Mouse (Mus musculus) heart, postnatal 36 days (tissue): ENCODE measurements at regions not wholly inside any gene's neighbourhood (a gene's known extent, or its start where the extent isn't known, plus 50 kb on each side); places are given as distances from the start of the nearest gene placed in this dataset.

Experiments
- DNase-seq, 2 experiments: peaks; one replicate each; pipeline ENCODE4 v3.0.0; 2021 to 2022
- intact Hi-C: fragments of 180-260 bp; cut with DNase I; formaldehyde crosslinking; loops from one replicate; pipeline ENCODE4 v1.15.1; 2025

- intact Hi-C loops = no loop called here
- no peak for DNase-seq
Observed at GRCm38 (mm10) chr6:88964071-88964470, 62.0 kb downstream of the Tpra1 start.

DNA sequence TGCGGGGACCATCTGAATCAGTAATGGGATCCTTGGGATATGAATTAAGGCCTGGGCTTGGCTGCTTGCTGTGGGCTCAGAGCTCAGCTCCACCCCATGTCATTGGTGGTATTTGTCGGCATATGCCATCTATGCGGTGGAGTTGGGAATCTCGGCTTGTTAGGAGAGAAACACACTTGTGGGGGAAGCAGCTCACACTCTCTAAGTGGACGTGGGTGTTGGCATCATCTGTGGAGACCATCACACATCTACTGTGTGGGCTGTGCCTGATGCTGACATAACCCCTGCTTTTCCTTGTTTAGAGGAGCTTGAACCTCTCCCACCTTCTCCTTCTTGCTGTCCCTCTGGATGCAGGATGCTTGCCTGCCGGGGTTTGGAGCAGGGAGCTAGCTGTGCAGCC lies 62.9 kb downstream of the Tpra1 start:
- no peak for DNase-seq
- intact Hi-C loops = no loop called here

- DNase-seq = no peak
- intact Hi-C loops = no loop called here
Observed at GRCm38 (mm10) chr6:88965361-88966226, 63.5 kb downstream of the Tpra1 start.

DNA sequence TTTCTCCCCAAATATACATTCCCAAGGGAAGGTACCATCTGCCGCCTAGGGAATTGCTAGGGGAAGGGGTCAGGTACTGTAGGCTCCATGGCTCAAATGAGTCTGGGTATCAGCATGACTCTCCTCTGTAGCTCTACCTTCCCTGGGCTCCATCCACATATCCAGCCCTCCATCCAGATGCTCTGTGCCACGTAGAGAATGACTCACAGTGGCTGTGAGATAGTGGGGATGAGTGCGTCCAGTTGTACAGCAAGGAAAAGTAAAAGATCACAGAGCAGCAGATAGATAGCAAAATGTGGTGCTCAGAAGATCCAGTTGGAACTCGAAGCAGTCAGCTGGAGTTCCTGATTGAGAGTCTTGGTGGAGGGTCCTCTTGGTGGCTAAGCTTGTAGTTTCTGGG lies 64.5 kb downstream of the Tpra1 start:
- intact Hi-C loops = no loop called here
- no peak for DNase-seq

DNA sequence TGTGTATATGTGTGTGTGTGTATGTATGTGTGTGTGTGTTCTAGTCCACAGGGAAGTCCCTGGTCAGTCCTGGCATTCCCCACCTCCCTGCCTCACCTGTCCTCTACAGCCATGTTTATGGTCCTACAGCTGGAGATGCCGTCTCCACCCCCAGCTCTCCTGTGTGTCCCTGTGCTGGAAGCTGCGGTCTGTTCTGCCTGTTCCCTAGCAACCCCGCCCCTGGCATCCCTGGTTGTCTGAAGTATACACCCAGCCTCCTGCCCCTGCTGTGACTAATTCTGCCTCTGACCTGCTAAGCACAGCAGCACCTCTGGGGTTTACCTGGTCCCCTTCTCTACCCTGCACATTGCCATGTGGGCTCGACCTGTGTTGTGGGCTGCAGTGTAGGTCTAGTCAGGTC lies 66.8 kb downstream of the Tpra1 start:
- intact Hi-C loops = no loop called here

DNA sequence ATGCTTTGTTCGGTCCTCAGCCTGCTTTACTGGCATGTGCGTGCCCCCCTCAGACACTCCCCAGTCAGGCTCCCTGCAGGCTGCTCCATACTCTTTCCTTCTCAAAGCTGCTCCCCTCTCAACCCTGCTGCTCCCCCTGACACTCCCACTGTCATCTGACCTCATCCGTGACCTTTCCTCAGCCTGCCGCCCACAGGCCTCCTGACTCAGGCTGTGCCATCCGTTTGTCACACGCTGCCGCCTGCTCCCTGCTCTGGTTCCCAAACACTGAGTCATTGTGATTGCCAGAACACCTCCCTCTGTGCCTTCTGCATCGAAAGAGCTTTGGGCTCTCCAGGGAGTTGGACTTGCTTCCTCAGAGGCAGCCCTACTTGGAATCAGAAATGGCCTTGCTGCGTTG lies 69.7 kb downstream of the Tpra1 start:
- DNase-seq = no peak
- intact Hi-C loops = no loop called here

More for the DNA sequence above, 66.8 kb downstream of the Tpra1 start:
- DNase-seq = no peak

DNA sequence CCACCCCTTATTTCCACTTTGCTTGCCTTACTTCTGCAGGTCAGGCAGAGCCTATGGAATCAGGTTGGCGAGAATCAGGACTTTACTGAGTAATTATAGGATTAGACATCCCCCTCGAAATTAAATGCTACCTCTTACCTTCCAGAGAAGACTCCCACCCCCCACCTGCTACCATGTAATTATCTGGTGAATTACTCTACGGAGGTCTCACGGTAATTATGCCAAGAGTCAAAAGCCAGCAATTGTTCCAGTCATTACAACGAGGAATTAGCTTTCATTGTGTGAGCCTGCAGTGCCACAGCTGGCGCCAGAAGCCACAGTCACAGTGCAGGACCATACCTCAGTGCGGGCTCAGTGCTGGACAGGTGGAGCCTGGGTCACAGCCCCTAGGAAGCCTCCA lies 72.4 kb downstream of the Tpra1 start:
- intact Hi-C loops = no loop called here
- no peak for DNase-seq

DNA sequence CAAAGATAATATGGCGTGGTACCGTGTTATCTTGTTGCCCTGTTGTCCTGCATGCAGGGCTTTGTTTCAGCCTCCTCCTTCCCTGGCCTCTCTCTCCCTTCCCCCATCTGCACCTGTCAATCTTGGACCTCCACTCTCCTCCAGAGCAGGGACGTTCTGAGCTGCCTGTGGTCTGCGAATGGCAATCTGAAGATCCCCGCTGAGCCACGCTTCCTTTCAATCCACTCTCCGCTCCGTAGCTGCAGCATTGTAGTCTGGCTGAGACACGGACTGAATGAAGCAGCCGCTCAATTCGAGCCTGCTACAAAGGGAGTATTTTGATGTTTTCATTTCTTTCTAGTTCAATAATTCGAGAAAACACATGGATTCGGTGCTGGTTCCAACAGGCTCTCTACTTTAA lies 74.5 kb downstream of the Tpra1 start:
- intact Hi-C loops = no loop called here
- no peak for DNase-seq

DNA sequence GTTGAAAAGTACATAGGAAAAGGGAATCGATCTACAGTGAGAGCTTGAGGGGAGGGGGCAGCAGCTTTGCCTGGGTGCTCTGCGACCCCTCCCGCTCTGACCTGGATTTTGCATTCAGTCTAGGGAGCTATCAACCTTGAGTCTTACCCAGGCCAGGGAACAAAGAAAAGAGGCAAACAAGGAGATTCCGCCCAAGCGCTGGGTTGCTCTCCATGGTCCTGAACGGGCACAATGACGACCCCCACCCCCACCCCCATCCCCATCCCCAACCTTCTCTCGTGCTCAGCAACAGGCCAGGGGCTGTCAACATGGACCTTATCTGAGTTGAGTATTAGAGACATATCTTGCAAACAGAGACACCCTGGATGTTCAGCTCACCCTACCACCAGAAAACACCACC lies 74.9 kb downstream of the Tpra1 start:
- DNase-seq = no peak
- intact Hi-C loops = no loop called here

- intact Hi-C loops = loop anchor here (1.0 kb wide), 1 partner anchor 573 kb away; no protein-coding TSS in a partner anchor
Observed at GRCm38 (mm10) chr6:88978970-88979369, 76.9 kb downstream of the Tpra1 start.

DNA sequence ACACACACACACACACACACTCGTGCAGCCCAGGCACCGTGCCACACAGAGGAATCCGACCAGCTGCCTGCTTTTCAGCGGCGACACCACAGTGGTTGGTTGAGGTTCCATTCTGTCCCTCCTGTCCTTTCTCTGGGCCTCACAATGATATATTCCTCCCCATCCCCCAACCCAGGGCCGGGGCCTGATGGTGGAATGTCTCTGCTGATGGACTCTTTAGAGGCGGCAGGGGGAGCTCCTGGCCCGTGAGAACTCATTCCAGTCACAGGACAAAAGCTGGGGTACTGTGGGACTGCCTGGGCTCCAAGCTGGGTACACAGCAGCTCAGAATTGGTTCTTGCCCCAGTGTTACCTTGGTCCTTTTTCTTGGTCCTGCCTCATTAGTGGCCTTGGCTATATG lies 78.1 kb downstream of the Tpra1 start:
- intact Hi-C loops = no loop called here
- peak; percentile 37 to 38 for DNase-seq

More at GRCm38 (mm10) chr6:88978970-88979369, 76.9 kb downstream of the Tpra1 start:
- no peak for DNase-seq

- DNase-seq = no peak
- intact Hi-C loops = no loop called here
Observed at GRCm38 (mm10) chr6:88981544-88981943, 79.5 kb downstream of the Tpra1 start.

GRCm38 (mm10) chr6:88984170-88984569 lies 82.1 kb downstream of the Tpra1 start:
- intact Hi-C loops = no loop called here
- DNase-seq = no peak

DNA sequence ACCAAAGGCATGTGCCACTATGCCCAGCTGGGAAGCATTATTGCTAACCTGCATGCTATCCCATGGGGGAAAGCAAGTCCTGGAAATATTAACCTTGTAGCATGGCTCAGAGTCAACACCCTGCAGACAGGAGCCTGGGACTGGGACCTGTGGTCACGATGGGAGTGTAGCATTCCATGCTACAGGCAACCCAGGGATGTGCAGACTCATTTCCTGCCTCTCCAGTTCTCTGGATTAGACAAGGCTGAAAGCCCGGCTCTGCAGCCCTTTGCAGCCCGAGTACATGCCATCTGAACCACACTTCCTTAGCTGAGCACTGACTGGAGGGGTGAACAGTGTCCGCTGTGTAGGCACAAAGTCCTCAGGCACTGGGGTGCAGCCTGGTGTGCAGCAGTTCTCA lies 82.8 kb downstream of the Tpra1 start:
- intact Hi-C loops = no loop called here
- DNase-seq = no peak

DNA sequence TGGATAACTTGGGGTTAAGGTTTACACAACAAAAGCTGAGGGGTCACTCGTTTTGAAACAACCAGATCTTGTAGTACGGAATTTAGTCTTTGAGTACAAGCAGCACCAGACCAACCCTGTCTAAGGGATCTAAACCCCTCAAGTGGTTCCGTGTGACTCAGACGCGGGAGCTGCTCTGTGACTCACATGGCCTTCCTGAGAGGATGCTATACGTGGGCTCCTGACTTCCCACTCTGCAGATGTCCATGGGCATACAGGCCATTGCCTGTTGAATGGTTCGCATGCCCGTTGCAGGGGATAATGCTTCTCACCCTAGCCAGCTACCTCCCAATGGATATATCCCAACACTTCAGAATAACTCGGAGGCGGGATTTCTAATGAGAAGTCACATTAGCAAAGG lies 86.5 kb downstream of the Tpra1 start:
- no peak for DNase-seq
- intact Hi-C loops = no loop called here

- intact Hi-C loops = no loop called here
- no peak for DNase-seq
Observed at GRCm38 (mm10) chr6:88989617-88990299, 87.7 kb downstream of the Tpra1 start.

DNA sequence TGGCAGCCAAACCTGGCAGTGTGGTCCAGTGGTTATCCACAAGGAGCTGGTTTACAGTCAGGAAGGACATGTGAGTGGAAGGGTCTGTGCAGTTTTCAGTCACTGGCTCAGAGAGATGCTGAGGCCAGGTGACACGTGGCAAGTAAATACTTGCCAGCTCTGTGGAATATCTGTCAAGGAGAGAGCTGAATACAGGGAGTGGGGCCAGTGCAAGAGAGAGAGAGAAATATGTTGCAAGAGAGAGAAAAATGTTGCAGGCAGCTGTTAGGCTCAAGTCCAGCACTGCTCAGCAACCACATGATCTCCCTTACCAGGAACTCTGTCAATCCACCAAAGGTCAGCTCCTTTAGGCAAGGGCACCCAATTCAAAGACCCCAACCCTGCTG lies 88.2 kb downstream of the Tpra1 start:
- peak in 1 of 2 experiments; percentile 7 for DNase-seq

GRCm38 (mm10) chr6:88995077-88995476 lies 93.0 kb downstream of the Tpra1 start:
- no peak for DNase-seq
- intact Hi-C loops = no loop called here

More for the DNA sequence above, 88.2 kb downstream of the Tpra1 start:
- intact Hi-C loops = no loop called here

- DNase-seq = no peak
- intact Hi-C loops = no loop called here
Observed at GRCm38 (mm10) chr6:88998927-88999722, 97.1 kb downstream of the Tpra1 start.

- intact Hi-C loops = no loop called here
- peak in 1 of 2 experiments; percentile 16 for DNase-seq
Observed at GRCm38 (mm10) chr6:89000359-89000758, 98.3 kb downstream of the Tpra1 start.
